Mouse (Mus musculus): Measurements from ENCODE around the gene Vmn1r220.
"Not testable (repeated sequence)": the region's sequence is repeated elsewhere in the genome, so short reads cannot be mapped to it uniquely, and the experiment has no call there.

- TF ChIP-seq POLR2A (IDR thresholded peaks at IDR 0.05; ENCODE audit: borderline replicate concordance, control insufficient read depth, low read depth, low read length); CTCF (IDR thresholded peaks at IDR 0.05; ENCODE audit: control insufficient read depth, insufficient read depth, low read length): not testable (repeated sequence)
These were observed 21.3 kb downstream of the Vmn1r220 start for GRCm38 (mm10) chr13:23166471-23166870.
